Mouse (Mus musculus): ENCODE results near the gene Susd1. TPM values are rescaled to one million over a fixed set of nuclear protein-coding genes. Genes with fewer than 3 reads are reported as not detected.

Gene Susd1
- total RNA-seq, 2 experiments from 2014 or later: 7.1 to 7.5 TPM

GRCm38 (mm10) chr4:59314939-59315552 lies 123.4 kb downstream of the Susd1 start:
- TF ChIP-seq CTCF (IDR thresholded peaks at IDR 0.05): no peak
- DNase-seq (ENCODE audit: extremely low spot score in 1 of 2, low spot score in 2 of 2): no peak
- intact Hi-C loops (cut with DNase I): loop anchor here (5.0 kb wide), 1 partner anchor 53 kb away; no protein-coding TSS in a partner anchor
- H3K4me3 ChIP-seq: no peak overlapping the region
- no peak overlapping the region for H3K27ac ChIP-seq

GRCm38 (mm10) chr4:59312945-59313344 lies 125.5 kb downstream of the Susd1 start:
- TF ChIP-seq CTCF (IDR thresholded peaks at IDR 0.05): no peak
- H3K27ac ChIP-seq: no peak overlapping the region
- no peak for DNase-seq (ENCODE audit: extremely low spot score in 1 of 2, low spot score in 2 of 2)
- no peak overlapping the region for H3K4me3 ChIP-seq
- intact Hi-C loops (cut with DNase I): loop anchor here (5.0 kb wide), 1 partner anchor 51 kb away; no protein-coding TSS in a partner anchor

GRCm38 (mm10) chr4:59310590-59310989 lies 127.8 kb downstream of the Susd1 start:
- intact Hi-C loops (cut with DNase I): loop anchor here (5.0 kb wide), 1 partner anchor 48 kb away; no protein-coding TSS in a partner anchor
- Histone ChIP-seq H3K4me3 (no peak overlapping the region), H3K27ac (no peak overlapping the region)
- no peak for DNase-seq (ENCODE audit: extremely low spot score in 1 of 2, low spot score in 2 of 2)
- no peak for TF ChIP-seq CTCF (IDR thresholded peaks at IDR 0.05)

- intact Hi-C loops (cut with DNase I): no loop called here
- no peak for DNase-seq (ENCODE audit: extremely low spot score in 1 of 2, low spot score in 2 of 2)
- no peak for TF ChIP-seq CTCF (IDR thresholded peaks at IDR 0.05)
These were observed 130.4 kb downstream of the Susd1 start for GRCm38 (mm10) chr4:59307841-59308589.

GRCm38 (mm10) chr4:59302387-59302786 lies 136.0 kb downstream of the Susd1 start:
- no peak for TF ChIP-seq CTCF (IDR thresholded peaks at IDR 0.05)
- DNase-seq (ENCODE audit: extremely low spot score in 1 of 2, low spot score in 2 of 2): no peak
- Histone ChIP-seq H3K27ac (no peak overlapping the region), H3K4me3 (no peak overlapping the region)
- intact Hi-C loops (cut with DNase I): no loop called here

More at GRCm38 (mm10) chr4:59307841-59308589, 130.4 kb downstream of the Susd1 start:
- no peak overlapping the region for H3K27ac ChIP-seq
- H3K4me3 ChIP-seq: no peak overlapping the region

- Histone ChIP-seq H3K27ac (no peak overlapping the region), H3K4me3 (no peak overlapping the region)
- no peak for TF ChIP-seq CTCF (IDR thresholded peaks at IDR 0.05)
- no peak for DNase-seq (ENCODE audit: extremely low spot score in 1 of 2, low spot score in 2 of 2)
- intact Hi-C loops (cut with DNase I): no loop called here
These were observed 137.2 kb downstream of the Susd1 start for GRCm38 (mm10) chr4:59301025-59301815.

- H3K4me3 ChIP-seq: no peak overlapping the region
- intact Hi-C loops (cut with DNase I): loop anchor here (5.0 kb wide), 2 partner anchors 37 to 52 kb away; no protein-coding TSS in a partner anchor
- no peak overlapping the region for H3K27ac ChIP-seq
- no peak for DNase-seq (ENCODE audit: extremely low spot score in 1 of 2, low spot score in 2 of 2)
- no peak for TF ChIP-seq CTCF (IDR thresholded peaks at IDR 0.05)
These were observed 139.5 kb downstream of the Susd1 start for GRCm38 (mm10) chr4:59298719-59299496.

- intact Hi-C loops (cut with DNase I): loop anchor here (5.0 kb wide), 2 partner anchors 33 to 48 kb away; no protein-coding TSS in a partner anchor
- TF ChIP-seq CTCF (IDR thresholded peaks at IDR 0.05): no peak
- Histone ChIP-seq H3K27ac (no peak overlapping the region), H3K4me3 (no peak overlapping the region)
- DNase-seq (ENCODE audit: extremely low spot score in 1 of 2, low spot score in 2 of 2): no peak
These were observed 143.3 kb downstream of the Susd1 start for GRCm38 (mm10) chr4:59295127-59295526.

DNA sequence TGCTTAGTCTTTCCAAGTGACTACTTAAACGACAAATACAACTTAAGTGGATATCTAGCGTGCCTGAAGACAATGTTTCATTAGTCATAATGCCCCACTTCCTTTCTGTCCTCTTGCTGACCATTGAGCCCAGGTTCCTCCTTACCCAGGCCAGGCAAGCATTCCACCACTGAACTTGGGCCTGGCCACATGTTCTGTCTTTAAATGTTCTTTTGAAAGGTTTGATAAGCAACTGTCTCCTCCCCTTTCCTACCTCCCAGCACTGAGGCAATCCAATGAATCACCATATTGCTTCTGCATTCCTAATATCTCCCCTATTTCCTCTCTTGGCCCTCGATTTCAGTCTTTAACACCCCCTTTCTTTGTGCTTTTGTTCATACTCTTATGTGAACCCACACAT lies 143.8 kb downstream of the Susd1 start:
- intact Hi-C loops (cut with DNase I): loop anchor here (5.0 kb wide), 2 partner anchors 32 to 47 kb away; no protein-coding TSS in a partner anchor

DNA sequence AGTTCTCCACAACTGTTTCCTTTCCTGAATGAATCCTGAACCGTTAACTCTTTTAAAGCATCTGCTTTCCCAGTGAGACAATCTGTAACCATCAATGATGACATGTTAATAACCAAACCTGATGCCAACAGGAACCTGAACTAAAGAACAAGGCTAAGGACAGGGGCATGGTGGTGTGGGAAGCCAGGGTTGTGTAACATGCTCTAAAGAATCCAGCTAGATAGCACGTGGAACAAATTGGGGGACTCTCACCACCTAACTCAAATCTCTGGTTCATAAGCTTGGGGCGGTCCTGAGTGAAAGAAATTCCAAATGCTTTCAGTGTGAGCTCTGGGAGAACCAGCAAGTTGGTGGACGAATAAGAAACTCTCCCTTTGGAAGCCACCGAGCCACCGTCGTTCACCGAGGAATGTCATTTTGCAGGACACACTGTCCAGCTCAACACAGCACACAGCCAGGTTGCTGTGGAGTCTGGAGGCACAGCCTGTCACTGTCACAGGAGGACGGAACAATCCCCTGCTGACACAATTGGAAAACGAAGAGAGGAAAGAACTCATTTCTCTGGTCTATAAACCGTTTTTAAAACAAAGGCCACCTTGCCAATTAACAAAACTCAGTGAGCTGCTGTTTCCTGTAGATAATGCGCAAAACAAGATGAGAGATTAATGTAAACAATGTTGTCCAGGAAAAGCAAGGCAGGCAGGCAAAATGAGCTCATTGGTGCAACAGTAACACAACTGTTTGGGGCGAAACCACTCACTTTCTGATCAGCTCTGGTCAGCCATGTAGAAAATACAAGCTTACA lies 146.3 kb downstream of the Susd1 start:
- intact Hi-C loops (cut with DNase I): no loop called here
- Histone ChIP-seq H3K27ac (no peak overlapping the region), H3K4me3 (no peak overlapping the region)
- no peak for DNase-seq (ENCODE audit: extremely low spot score in 1 of 2, low spot score in 2 of 2)
- TF ChIP-seq CTCF (IDR thresholded peaks at IDR 0.05): no peak

More for the DNA sequence above, 143.8 kb downstream of the Susd1 start:
- H3K4me3 ChIP-seq: no peak overlapping the region
- TF ChIP-seq CTCF (IDR thresholded peaks at IDR 0.05): no peak
- H3K27ac ChIP-seq: no peak overlapping the region
- DNase-seq (ENCODE audit: extremely low spot score in 1 of 2, low spot score in 2 of 2): no peak
